In genomic region chr5:23414490-23415126, GRCm38 (mm10) we compare ENCODE assay signal across 9 mouse cellular contexts. TPM values are rescaled to one million over a fixed set of nuclear protein-coding genes. Genes with fewer than 3 reads are reported as not detected.
DNase-seq lines count a peak whose midpoint lies in the region; ATAC-seq and TF ChIP-seq lines count a peak whose summit lies in the region.
"Had no signal": no experiment of that assay in that cellular context is flagged by ENCODE, and none has a peak within 500 bp of the region (broad histone marks: within the 10 kb centered on the region; RNA-seq: fewer than 3 reads in every experiment).

No protein-coding gene starts in this region.

- DNase-seq in left cerebral cortex, adult 2 months (ENCODE audit: extremely low spot score in 1 of 2, low spot score in 2 of 2): no peak
- no peak for DNase-seq in left cerebral cortex, postnatal 14 days (ENCODE audit: low spot score in 2 of 2)
- no peak for DNase-seq in forebrain, postnatal 0 days
- DNase-seq in layer of hippocampus, adult 9-10 months (ENCODE audit: low spot score): no peak
- DNase-seq in urinary bladder, postnatal 36 days (ENCODE audit: low spot score in 2 of 2): no peak
- no peak for DNase-seq in right cerebral cortex, adult 18-20 months

- no peak overlapping the region for H3K9ac ChIP-seq in forebrain, postnatal 0 days
- H3K9ac ChIP-seq in kidney, embryonic 16.5 days (replicated peaks; ENCODE audit: low read length): no peak overlapping the region; the same call in 1 of the 2 replicates

- no peaks in the 10 kb centered on the region for H3K36me3 ChIP-seq in forebrain, postnatal 0 days (ENCODE audit: insufficient read depth)
- no peaks in the 10 kb centered on the region; the same call in 1 of the 2 replicates for H3K36me3 ChIP-seq in kidney, embryonic 16.5 days (ENCODE audit: insufficient read depth, low read length)
- H3K36me3 ChIP-seq in small intestine, adult 2 months (ENCODE audit: control insufficient read depth, insufficient read depth, low read length): peaks cover 6% of the 10 kb centered on the region

- 9% methylated on average over 4 of the region's 4 CpGs for WGBS in forebrain, postnatal 0 days
- WGBS in kidney, embryonic 16.5 days: 48% methylated on average over 4 of the region's 4 CpGs
- WGBS in small intestine, adult 2 months: 53% methylated on average over 4 of the region's 4 CpGs

- TF ChIP-seq CTCF in left cerebral cortex, adult 2 months (IDR thresholded peaks at IDR 0.05): no peak
- TF ChIP-seq CTCF in forebrain, postnatal 0 days (IDR thresholded peaks at IDR 0.05; ENCODE audit: low read depth): no peak
- no peak for TF ChIP-seq CTCF in small intestine, adult 2 months (IDR thresholded peaks at IDR 0.05; ENCODE audit: extremely low read depth, insufficient read length, insufficient replicate concordance, low read depth, low read length)

- peaks cover 39% of the 10 kb centered on the region for H3K4me1 ChIP-seq in forebrain, postnatal 0 days (ENCODE audit: insufficient read depth)
- H3K4me1 ChIP-seq in kidney, embryonic 16.5 days (ENCODE audit: insufficient read depth, low read length): peaks cover 75% of the 10 kb centered on the region
- H3K4me1 ChIP-seq in small intestine, adult 2 months (ENCODE audit: control insufficient read depth, insufficient read depth, insufficient read length, low read length): peaks cover 18% of the 10 kb centered on the region

- H3K27ac ChIP-seq in left cerebral cortex, adult 2 months: peak overlapping the region; percentile 38; the same call in 1 of the 2 replicates
- peak overlapping the region; percentile 71 for H3K27ac ChIP-seq in forebrain, postnatal 0 days (ENCODE audit: low read depth, low read length)
- peak overlapping the region; percentile 67 for H3K27ac ChIP-seq in kidney, embryonic 16.5 days (ENCODE audit: low read length)
- H3K27ac ChIP-seq in small intestine, adult 2 months (ENCODE audit: insufficient read depth, low read depth, low read length): peak overlapping the region; percentile 65

- no peaks in the 10 kb centered on the region for H3K9me3 ChIP-seq in forebrain, postnatal 0 days (ENCODE audit: low read length)
- H3K9me3 ChIP-seq in kidney, embryonic 16.5 days (ENCODE audit: low read length): no peaks in the 10 kb centered on the region
- H3K9me3 ChIP-seq: G1E had no signal

- H3K4me3 ChIP-seq in left cerebral cortex, adult 2 months: no peak overlapping the region
- H3K4me3 ChIP-seq in forebrain, postnatal 0 days (ENCODE audit: low read depth, low read length): no peak overlapping the region
- no peak overlapping the region for H3K4me3 ChIP-seq in kidney, embryonic 16.5 days (ENCODE audit: low read length)
- no peak overlapping the region for H3K4me3 ChIP-seq in small intestine, adult 2 months (ENCODE audit: low read depth, low read length)

- no peak for TF ChIP-seq POLR2A in small intestine, adult 2 months (IDR thresholded peaks at IDR 0.05; ENCODE audit: low read depth, low read length)

- H3K4me2 ChIP-seq in forebrain, postnatal 0 days (ENCODE audit: low read depth): 0 out of 2 replicates have a peak overlapping the region, but pooled peaks have one; percentile 2
- H3K4me2 ChIP-seq in kidney, embryonic 16.5 days (replicated peaks; ENCODE audit: low read depth, low read length): no peak overlapping the region

- intact Hi-C loops in left cerebral cortex, adult 2 months (cut with DNase I): no loop called here
- intact Hi-C loops in left cerebral cortex, postnatal 14 days (cut with DNase I): loop anchor here (5.0 kb wide), 1 partner anchor 78 kb away; no protein-coding TSS in a partner anchor

- no peak for ATAC-seq in forebrain, postnatal 0 days
- ATAC-seq in kidney, embryonic 16.5 days (ENCODE audit: low FRiP score, low TSS enrichment): no peak

- no peaks in the 10 kb centered on the region for H3K27me3 ChIP-seq in forebrain, postnatal 0 days (ENCODE audit: insufficient read depth, low read length)
- H3K27me3 ChIP-seq in kidney, embryonic 16.5 days (ENCODE audit: insufficient read depth, low read length): no peaks in the 10 kb centered on the region
- no peaks in the 10 kb centered on the region for H3K27me3 ChIP-seq in small intestine, adult 2 months (ENCODE audit: control insufficient read depth, insufficient read depth, low read length)

RNA-seq across cellular contexts. Expression of gene Kmt2e, which starts 19.6 kb away (rescaled TPM):
- 100 to 1,000 TPM; 101 to 102 TPM for total RNA-seq in left cerebral cortex, adult 2 months (2021)
- total RNA-seq in left cerebral cortex, postnatal 14 days (2021): 100 to 1,000 TPM; 103 to 107 TPM
- total RNA-seq in forebrain, postnatal 0 days (2014; rRNA removed): 56.8 and 61.7 TPM in 2 replicates
- 93.7 and 149 TPM in 2 replicates for polyA plus RNA-seq in forebrain, postnatal 0 days (2015; fragmentation: Nextera tagmentation; extraction: Ambion mirVana)
- 98.8 and 99.9 TPM in 2 replicates for polyA plus RNA-seq in kidney, embryonic 16.5 days (2015; fragmentation: Nextera tagmentation; extraction: Ambion mirVana)
- polyA plus RNA-seq in small intestine, adult 2 months (2012; rRNA removed): 5.3 and 12.2 TPM in 2 replicates
